Mouse (Mus musculus) lung, adult 2 months (tissue): ENCODE results near the gene Ralgapb.

ENCODE experiments used
- CTCF ChIP-seq: fragments of 200-500 bp; IDR thresholded peaks from 2 replicates; pipeline ENCODE4 v1.5.1; 2011; ENCODE audit warnings: mild to moderate bottlenecking, low read length, control low read depth; ENCODE audit not compliant: insufficient read depth
- POLR2A ChIP-seq: fragments of 200-500 bp; IDR thresholded peaks from 2 replicates; pipeline ENCODE4 v1.6.1; 2011; ENCODE audit warnings: low read depth, mild to moderate bottlenecking, control low read depth, low read length, borderline replicate concordance; ENCODE audit errors: extremely low read depth

GRCm38 (mm10) chr2:158402915-158403314 is 6.7 kb upstream of the Ralgapb start:
- no peak for TF ChIP-seq CTCF
- TF ChIP-seq POLR2A = no peak
